Mouse (Mus musculus) forebrain, embryonic 16.5 days (tissue): ENCODE data around the gene Ddx58. TPM values are rescaled to one million over a fixed set of nuclear protein-coding genes. Genes with fewer than 3 reads are reported as not detected.

Source experiments
- ATAC-seq: fragments of 200-750 bp; cut with Nextera tagmentation; 2 replicates; pipeline ENCODE4 v1.8.0; 2017; ENCODE audit warnings: mild to moderate bottlenecking, moderate library complexity
- H3K27ac ChIP-seq: fragments of 300-500 bp; sonication (generic); 2 replicates; pipeline ENCODE4 v1.5.1; 2014; ENCODE audit warnings: low read length, control low read depth
- H3K27me3 ChIP-seq: fragments of 300-500 bp; sonication (generic); replicated peaks from 2 replicates; pipeline ENCODE4 v1.6.1; 2014; ENCODE audit warnings: low read length; ENCODE audit not compliant: control insufficient read depth, insufficient read depth
- H3K36me3 ChIP-seq: fragments of 300-500 bp; sonication (generic); 2 replicates; pipeline ENCODE4 v1.6.1; 2014; ENCODE audit not compliant: control insufficient read depth, insufficient read depth
- H3K4me1 ChIP-seq: fragments of 300-500 bp; sonication (generic); replicated peaks from 2 replicates; pipeline ENCODE4 v1.6.1; 2014; ENCODE audit warnings: low read length; ENCODE audit not compliant: control insufficient read depth, insufficient read depth
- H3K4me2 ChIP-seq: fragments of 300-500 bp; sonication (generic); 2 replicates; pipeline ENCODE4 v1.6.1; 2014; ENCODE audit warnings: mild to moderate bottlenecking, low read length, control low read depth
- H3K4me3 ChIP-seq: fragments of 300-500 bp; sonication (generic); replicated peaks from 2 replicates; pipeline ENCODE4 v1.5.1; 2014; ENCODE audit warnings: mild to moderate bottlenecking, low read length, control low read depth
- H3K9ac ChIP-seq: fragments of 300-500 bp; sonication (generic); replicated peaks from 2 replicates; pipeline ENCODE4 v1.6.1; 2014; ENCODE audit warnings: low read depth, low read length, control low read depth
- H3K9me3 ChIP-seq: fragments of 300-500 bp; sonication (generic); 2 replicates; pipeline ENCODE4 v1.6.1; 2016; ENCODE audit warnings: low read length; ENCODE audit not compliant: control insufficient read depth
- WGBS: fragments of 180-500 bp; shearing (Covaris S2); extraction: QIAGEN DNeasy Blood & Tissue Kit; methylation state at CpG from one replicate; pipeline ENCODE4 v1.1.7; 2014; 5-methylcytosine and 5-hydroxymethylcytosine counted together
- polyA plus RNA-seq: library from polyadenylated mRNA; unstranded; fragments of >200 nt; fragmentation: Nextera tagmentation; extraction: Ambion mirVana; gene quantifications from 2 replicates; pipeline ENCODE4 v1.2.1, GENCODE M21; 2015

The Ddx58 gene
- polyA plus RNA-seq, 1 experiment from 2014 or later: 4.5 TPM

DNA sequence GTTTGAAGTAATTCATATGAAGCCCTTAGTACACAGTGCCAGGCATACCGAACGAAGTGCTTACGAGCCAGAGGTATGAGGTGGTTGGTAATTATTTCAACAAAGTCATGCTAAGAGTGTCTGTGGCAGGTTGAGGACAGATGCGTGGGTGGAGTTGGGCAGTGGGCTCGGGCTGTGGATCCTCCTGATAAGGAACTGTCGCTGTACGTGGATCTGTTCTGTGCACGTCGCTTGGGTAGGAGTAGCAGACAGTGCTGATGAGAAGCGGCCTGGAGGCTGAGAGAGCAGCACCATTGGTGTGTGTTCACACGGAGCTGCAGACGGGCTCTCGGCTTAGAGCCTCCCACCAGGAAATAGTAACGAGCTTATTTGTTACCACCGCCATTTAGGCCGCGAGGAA lies 61.0 kb downstream of the Ddx58 start:
- no peak overlapping the region for H3K9ac ChIP-seq
- H3K36me3 ChIP-seq: peaks cover 23% of the 10 kb centered on the region

DNA sequence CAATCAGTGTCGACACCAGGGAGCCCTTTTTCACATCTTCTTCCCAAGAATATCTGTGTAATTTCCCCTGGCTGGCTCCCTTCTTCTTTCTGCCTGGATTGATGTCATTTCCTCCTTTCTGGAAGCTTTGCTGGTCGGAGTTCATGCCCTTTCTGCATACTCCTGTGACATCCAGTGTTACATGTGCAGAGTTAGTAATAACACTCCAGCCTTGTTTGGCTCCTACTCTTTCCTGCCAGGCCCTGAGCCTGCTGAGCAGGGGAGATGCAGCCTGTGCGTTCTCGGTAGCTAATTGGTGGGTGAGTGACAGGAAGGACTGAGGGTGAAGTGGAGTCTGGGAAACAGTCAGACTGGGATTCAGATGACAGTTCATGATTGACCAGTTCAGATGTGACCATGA lies 65.3 kb downstream of the Ddx58 start:
- Histone ChIP-seq H3K9me3 (no peaks in the 10 kb centered on the region), H3K4me2 (no peak overlapping the region), H3K4me3 (no peak overlapping the region), H3K27me3 (no peaks in the 10 kb centered on the region), H3K36me3 (peaks cover 15% of the 10 kb centered on the region; the same call in 1 of the 2 replicates), H3K4me1 (no peaks in the 10 kb centered on the region), H3K9ac (no peak overlapping the region), H3K27ac (no peak overlapping the region)
- no peak for ATAC-seq
- WGBS: 72% methylated on average over 4 of the region's 4 CpGs

More for the DNA sequence above, 61.0 kb downstream of the Ddx58 start:
- no peak overlapping the region for H3K27ac ChIP-seq
- no peak overlapping the region for H3K4me2 ChIP-seq
- WGBS: 78% methylated on average over 17 of the region's 17 CpGs
- H3K9me3 ChIP-seq: no peaks in the 10 kb centered on the region
- H3K4me3 ChIP-seq: no peak overlapping the region
- no peaks in the 10 kb centered on the region for H3K27me3 ChIP-seq
- no peaks in the 10 kb centered on the region for H3K4me1 ChIP-seq
- ATAC-seq: no peak

- H3K27me3 ChIP-seq: no peaks in the 10 kb centered on the region
- H3K4me1 ChIP-seq: no peaks in the 10 kb centered on the region
- H3K4me3 ChIP-seq: no peak overlapping the region
- no peak overlapping the region for H3K9ac ChIP-seq
- peaks cover 13% of the 10 kb centered on the region for H3K36me3 ChIP-seq
- H3K9me3 ChIP-seq: no peaks in the 10 kb centered on the region
- no peak overlapping the region for H3K27ac ChIP-seq
- WGBS: 76% methylated on average over 2 of the region's 2 CpGs
- H3K4me2 ChIP-seq: no peak overlapping the region
- no peak for ATAC-seq
Observed at GRCm38 (mm10) chr4:40172336-40172735, 67.3 kb downstream of the Ddx58 start.

DNA sequence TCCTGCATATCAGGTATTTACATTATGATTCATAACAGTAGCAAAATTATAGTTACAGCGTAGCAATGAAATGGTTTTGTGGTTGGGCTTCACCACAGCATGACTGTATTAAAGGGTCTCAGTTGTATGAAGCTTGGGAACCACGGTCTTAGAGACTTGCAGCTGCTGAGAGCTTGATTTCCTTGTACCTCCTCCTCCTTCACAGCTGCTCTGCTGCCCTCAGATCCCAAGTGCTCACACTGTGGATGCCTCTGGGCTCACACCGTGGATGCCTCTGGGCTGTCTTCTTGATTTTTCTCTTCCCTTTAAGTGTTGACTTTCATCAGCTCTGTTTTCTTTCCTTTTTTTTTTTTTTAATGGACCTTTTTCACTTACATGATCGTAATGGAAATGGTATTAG lies 68.2 kb downstream of the Ddx58 start:
- H3K36me3 ChIP-seq: peaks cover 19% of the 10 kb centered on the region
- no peaks in the 10 kb centered on the region for H3K4me1 ChIP-seq
- no peaks in the 10 kb centered on the region for H3K9me3 ChIP-seq
- H3K9ac ChIP-seq: no peak overlapping the region
- H3K4me2 ChIP-seq: no peak overlapping the region
- H3K4me3 ChIP-seq: no peak overlapping the region
- no peak for ATAC-seq
- H3K27ac ChIP-seq: no peak overlapping the region
- WGBS: 93% methylated on average over 4 of the region's 4 CpGs
- H3K27me3 ChIP-seq: no peaks in the 10 kb centered on the region

- H3K36me3 ChIP-seq: peaks cover 8% of the 10 kb centered on the region
- H3K4me1 ChIP-seq: no peaks in the 10 kb centered on the region
- no peak overlapping the region for H3K27ac ChIP-seq
- H3K9me3 ChIP-seq: no peaks in the 10 kb centered on the region
- WGBS: 88% methylated on average over 10 of the region's 10 CpGs
- H3K9ac ChIP-seq: no peak overlapping the region
- ATAC-seq: no peak
- no peaks in the 10 kb centered on the region for H3K27me3 ChIP-seq
- no peak overlapping the region for H3K4me2 ChIP-seq
- no peak overlapping the region for H3K4me3 ChIP-seq
Observed at GRCm38 (mm10) chr4:40163646-40164045, 76.0 kb downstream of the Ddx58 start.

GRCm38 (mm10) chr4:40160591-40161434 lies 78.8 kb downstream of the Ddx58 start:
- no peak overlapping the region for H3K27ac ChIP-seq
- WGBS: 97% methylated on average over 8 of the region's 8 CpGs
- H3K4me2 ChIP-seq: no peak overlapping the region
- H3K9me3 ChIP-seq: no peaks in the 10 kb centered on the region
- no peaks in the 10 kb centered on the region for H3K4me1 ChIP-seq
- no peak overlapping the region for H3K4me3 ChIP-seq
- ATAC-seq: no peak
- no peaks in the 10 kb centered on the region for H3K27me3 ChIP-seq
- H3K9ac ChIP-seq: no peak overlapping the region
- H3K36me3 ChIP-seq: no peaks in the 10 kb centered on the region

GRCm38 (mm10) chr4:40158224-40158540 lies 81.4 kb downstream of the Ddx58 start:
- 64% methylated on average over 5 of the region's 5 CpGs for WGBS
- no peak for ATAC-seq
- no peak overlapping the region for H3K27ac ChIP-seq

DNA sequence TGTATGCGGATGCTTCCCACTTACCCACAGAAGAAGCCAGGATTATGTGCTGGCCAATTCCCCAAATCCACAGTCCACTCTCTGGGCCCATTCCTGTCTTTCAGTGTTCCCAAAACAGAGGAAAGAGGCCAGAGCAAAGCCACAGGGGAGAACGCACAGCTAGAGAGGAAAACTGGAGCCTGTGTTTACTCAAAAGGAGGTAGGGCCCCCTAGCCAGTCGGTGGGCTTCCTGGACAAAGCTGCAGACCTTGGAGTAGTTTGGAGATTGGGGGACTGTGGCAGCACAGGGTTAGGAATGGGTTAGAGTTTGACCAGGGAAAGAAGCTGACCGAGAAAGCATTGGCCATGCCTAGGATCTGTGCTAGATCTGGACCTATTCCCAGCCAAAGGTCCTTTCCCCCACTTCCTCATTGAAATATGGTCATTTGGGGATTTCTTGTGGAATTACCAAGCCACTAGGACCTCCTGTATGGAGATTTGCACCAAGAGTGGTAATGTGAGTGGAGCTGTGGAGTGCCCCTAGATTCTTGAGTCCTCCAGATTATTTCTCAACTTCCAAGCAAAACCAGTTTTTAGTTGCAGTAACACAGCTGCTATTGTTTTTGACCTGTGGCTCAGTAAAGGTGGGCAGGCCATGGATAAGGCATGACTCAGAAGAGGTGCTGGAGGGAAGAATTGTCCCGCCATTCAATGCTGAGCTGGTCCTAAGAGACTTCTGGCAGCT lies 82.0 kb downstream of the Ddx58 start:
- no peaks in the 10 kb centered on the region for H3K9me3 ChIP-seq
- no peaks in the 10 kb centered on the region for H3K27me3 ChIP-seq
- no peak overlapping the region for H3K9ac ChIP-seq
- no peaks in the 10 kb centered on the region for H3K4me1 ChIP-seq
- 85% methylated on average over 5 of the region's 5 CpGs for WGBS
- no peak for ATAC-seq
- no peak overlapping the region for H3K4me2 ChIP-seq
- no peak overlapping the region for H3K4me3 ChIP-seq
- H3K36me3 ChIP-seq: no peaks in the 10 kb centered on the region
- no peak overlapping the region for H3K27ac ChIP-seq

More at GRCm38 (mm10) chr4:40158224-40158540, 81.4 kb downstream of the Ddx58 start:
- Histone ChIP-seq H3K4me3 (no peak overlapping the region), H3K9me3 (no peaks in the 10 kb centered on the region), H3K36me3 (no peaks in the 10 kb centered on the region), H3K4me2 (no peak overlapping the region), H3K4me1 (no peaks in the 10 kb centered on the region), H3K9ac (no peak overlapping the region), H3K27me3 (no peaks in the 10 kb centered on the region)

GRCm38 (mm10) chr4:40156582-40157499 lies 82.8 kb downstream of the Ddx58 start:
- Histone ChIP-seq H3K27me3 (no peaks in the 10 kb centered on the region), H3K9me3 (no peaks in the 10 kb centered on the region), H3K27ac (no peak overlapping the region), H3K36me3 (no peaks in the 10 kb centered on the region), H3K9ac (no peak overlapping the region), H3K4me1 (no peaks in the 10 kb centered on the region), H3K4me2 (no peak overlapping the region), H3K4me3 (no peak overlapping the region)
- 71% methylated on average over 18 of the region's 18 CpGs for WGBS
- no peak for ATAC-seq
